Mouse (Mus musculus) E14TG2a.4 (cell line): Measurements from ENCODE around the gene Pmm2.

ENCODE experiments used
- CTCF ChIP-seq: conservative IDR thresholded peaks from 2 replicates; pipeline ENCODE4 v1.5.1; 2014; ENCODE audit warnings: low read length
- POU5F1 ChIP-seq: IDR thresholded peaks from 2 replicates; pipeline ENCODE4 v1.6.1; 2014; ENCODE audit warnings: low read length, borderline replicate concordance

DNA sequence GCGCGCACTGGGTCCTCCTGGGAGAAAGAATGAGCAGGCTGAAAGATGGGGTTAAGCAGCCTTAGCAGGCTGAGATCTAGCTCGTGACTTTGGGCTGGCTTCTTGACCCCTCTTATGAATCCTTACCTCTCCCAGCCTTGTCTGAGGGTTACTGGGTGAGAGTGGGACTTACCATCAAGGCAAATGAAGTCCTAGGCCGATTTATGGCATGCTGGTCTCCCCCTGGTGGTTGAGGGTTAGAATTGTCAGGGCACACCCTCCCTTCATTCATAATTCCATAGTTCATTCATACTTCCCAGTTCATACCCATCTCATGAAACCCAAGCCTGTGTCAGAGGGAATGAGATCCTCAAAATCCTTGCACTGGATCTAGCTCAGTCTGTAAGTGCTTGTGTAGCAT, 39.3 kb downstream of the Pmm2 start:
- peak; percentile 85 for TF ChIP-seq CTCF
- no peak for TF ChIP-seq POU5F1
